Mouse (Mus musculus): ENCODE data around the gene Fshr.
"Not testable (repeated sequence)": the region's sequence is repeated elsewhere in the genome, so short reads cannot be mapped to it uniquely, and the experiment has no call there.

DNA sequence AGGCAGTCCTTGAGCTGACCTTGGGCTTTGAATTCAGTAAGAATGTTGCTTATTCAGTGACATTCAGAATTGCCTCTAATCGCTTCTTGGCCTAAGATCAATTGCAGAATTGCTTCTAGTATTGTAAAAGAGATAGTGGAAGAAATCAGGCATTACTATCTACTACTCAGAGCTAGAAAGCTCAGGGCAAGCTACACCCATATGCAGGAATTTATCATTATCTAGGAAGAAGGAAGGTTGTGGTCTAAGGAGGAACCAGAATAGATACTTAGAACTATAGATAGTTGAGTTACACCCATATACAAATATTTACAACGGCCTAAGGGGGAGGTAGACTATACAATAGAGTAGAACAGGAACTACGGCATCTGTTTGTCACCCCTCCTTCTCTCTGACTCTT is 41.1 kb downstream of the Fshr start:
- not testable (repeated sequence) for TF ChIP-seq CTCF (IDR thresholded peaks at IDR 0.05; ENCODE audit: borderline replicate concordance, insufficient read depth, low read length); POLR2A (IDR thresholded peaks at IDR 0.05; ENCODE audit: low read depth, low read length)

Data from embryonic fibroblast, embryonic 13.5 days (primary cell).